Mouse (Mus musculus) adrenal gland, postnatal 14 days (tissue): ENCODE measurements around the gene Polrmt. TPM values are rescaled to one million over a fixed set of nuclear protein-coding genes. Genes with fewer than 3 reads are reported as not detected.
"Not testable (repeated sequence)": the region's sequence is repeated elsewhere in the genome, so short reads cannot be mapped to it uniquely, and the experiment has no call there.

Source experiments
- DNase-seq: peaks from one replicate; pipeline ENCODE4 v3.0.0; 2021; ENCODE audit warnings: mixed read lengths
- total RNA-seq: library from RNA; stranded (reverse); gene quantifications from 2 replicates; pipeline ENCODE4 v1.2.3, GENCODE M21; 2021

The Polrmt gene
- total RNA-seq, 1 experiment from 2014 or later = 59.2 TPM

GRCm38 (mm10) chr10:79774486-79775279 is 28.3 kb upstream of the Polrmt start:
- no peak for DNase-seq

- DNase-seq = no peak
Observed at GRCm38 (mm10) chr10:79773208-79773607, 26.8 kb upstream of the Polrmt start.

GRCm38 (mm10) chr10:79772320-79772719 is 25.9 kb upstream of the Polrmt start:
- DNase-seq = no peak

GRCm38 (mm10) chr10:79769329-79769728 is 22.9 kb upstream of the Polrmt start:
- no peak for DNase-seq

- peak; percentile 81 for DNase-seq
Observed at GRCm38 (mm10) chr10:79768400-79768799, 22.0 kb upstream of the Polrmt start.

- peak; percentile 96 for DNase-seq
Observed at GRCm38 (mm10) chr10:79767372-79768244, 21.2 kb upstream of the Polrmt start.

GRCm38 (mm10) chr10:79766508-79767325 is 20.3 kb upstream of the Polrmt start, which contains the start of gene Rnf126:
Gene Rnf126, minus strand, starts transcription at chr10:79766952.
- DNase-seq = peak; percentile 100

- DNase-seq = no peak
Observed at GRCm38 (mm10) chr10:79766001-79766507, 19.7 kb upstream of the Polrmt start.

- DNase-seq = no peak
Observed at GRCm38 (mm10) chr10:79765228-79765745, 18.9 kb upstream of the Polrmt start.

GRCm38 (mm10) chr10:79764234-79764633 is 17.9 kb upstream of the Polrmt start:
- DNase-seq = no peak

- no peak for DNase-seq
Observed at GRCm38 (mm10) chr10:79762875-79763274, 16.5 kb upstream of the Polrmt start.

- peak; percentile 54 for DNase-seq
Observed at GRCm38 (mm10) chr10:79760603-79761143, 14.3 kb upstream of the Polrmt start.

GRCm38 (mm10) chr10:79759675-79760074 is 13.3 kb upstream of the Polrmt start:
- DNase-seq = not testable (repeated sequence)

- no peak for DNase-seq
Observed at GRCm38 (mm10) chr10:79756660-79757059, 10.3 kb upstream of the Polrmt start.

- no peak for DNase-seq
Observed at GRCm38 (mm10) chr10:79755854-79756253, 9.5 kb upstream of the Polrmt start.

GRCm38 (mm10) chr10:79754856-79755516 is 8.6 kb upstream of the Polrmt start, which contains the start of gene Fgf22:
Gene Fgf22, plus strand, starts transcription at chr10:79755076.
- peak; percentile 90 for DNase-seq

GRCm38 (mm10) chr10:79748496-79748895 is 2.1 kb upstream of the Polrmt start:
- no peak for DNase-seq

- no peak for DNase-seq
Observed at GRCm38 (mm10) chr10:79746774-79747151, 382 bp upstream of the Polrmt start.

GRCm38 (mm10) chr10:79745411-79745810 is 970 bp downstream of the Polrmt start:
- DNase-seq = no peak

- DNase-seq = no peak
Observed at GRCm38 (mm10) chr10:79743650-79744365, 2.6 kb downstream of the Polrmt start.
